Mouse (Mus musculus): ENCODE data around the gene Plbd1.

The Plbd1 gene

GRCm38 (mm10) chr6:136650664-136651063, 11.1 kb downstream of the Plbd1 start:
- no peak for DNase-seq (ENCODE audit: low read depth, low spot score)

GRCm38 (mm10) chr6:136647455-136647861, 14.3 kb downstream of the Plbd1 start:
- no peak for DNase-seq (ENCODE audit: low read depth, low spot score)

- peak; percentile 39 for DNase-seq (ENCODE audit: low read depth, low spot score)
Measured at GRCm38 (mm10) chr6:136646207-136646606, 15.5 kb downstream of the Plbd1 start.

GRCm38 (mm10) chr6:136645754-136646153, 16.0 kb downstream of the Plbd1 start:
- no peak for DNase-seq (ENCODE audit: low read depth, low spot score)

GRCm38 (mm10) chr6:136644171-136644570, 17.6 kb downstream of the Plbd1 start:
- DNase-seq (ENCODE audit: low read depth, low spot score): no peak

DNA sequence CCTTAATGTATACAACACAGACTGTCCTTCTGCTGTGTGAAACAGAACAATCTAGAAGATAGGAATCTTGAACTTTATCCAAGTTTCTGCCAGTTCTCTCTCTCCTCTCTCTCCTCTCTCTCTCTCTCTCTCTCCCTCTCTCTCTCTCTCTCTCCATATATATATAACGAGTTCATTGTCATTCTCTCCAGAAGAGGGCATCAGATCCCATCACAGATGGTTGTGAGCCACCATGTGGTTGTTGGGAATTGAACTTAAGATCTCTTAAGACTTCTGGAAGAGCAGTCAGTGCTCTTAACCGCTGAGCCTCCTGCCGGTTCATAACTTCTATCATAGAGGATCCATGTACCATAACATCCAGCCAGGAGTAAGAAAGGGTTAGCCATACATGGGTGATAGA, 26.7 kb downstream of the Plbd1 start:
- no peak for DNase-seq (ENCODE audit: low read depth, low spot score)

DNA sequence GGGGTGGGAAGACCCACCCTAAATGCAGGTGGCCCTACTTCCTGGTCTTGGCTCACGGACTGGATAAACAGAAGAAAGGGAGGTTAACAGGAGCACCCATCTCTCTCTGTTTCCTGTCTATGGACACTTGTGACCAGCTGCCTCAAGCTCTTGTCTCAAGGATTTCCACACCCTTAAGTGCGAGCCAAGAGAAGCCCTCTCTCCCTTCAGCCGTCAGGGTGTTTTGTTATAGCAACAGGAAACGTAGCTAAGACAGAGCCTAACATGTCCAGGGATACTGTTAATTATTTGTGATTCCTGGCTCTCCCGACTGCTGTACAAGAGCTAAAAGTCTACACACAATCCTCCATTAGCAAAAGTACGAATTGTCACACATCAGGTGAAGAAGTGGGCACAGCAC, 28.0 kb downstream of the Plbd1 start:
- no peak for DNase-seq (ENCODE audit: low read depth, low spot score)

GRCm38 (mm10) chr6:136633154-136633553, 28.6 kb downstream of the Plbd1 start:
- DNase-seq (ENCODE audit: low read depth, low spot score): no peak

- DNase-seq (ENCODE audit: low read depth, low spot score): no peak
Measured at GRCm38 (mm10) chr6:136631945-136632534, 29.7 kb downstream of the Plbd1 start.

- no peak for DNase-seq (ENCODE audit: low read depth, low spot score)
Measured at GRCm38 (mm10) chr6:136631519-136631918, 30.2 kb downstream of the Plbd1 start.

GRCm38 (mm10) chr6:136629639-136630038, 32.1 kb downstream of the Plbd1 start:
- no peak for DNase-seq (ENCODE audit: low read depth, low spot score)

DNA sequence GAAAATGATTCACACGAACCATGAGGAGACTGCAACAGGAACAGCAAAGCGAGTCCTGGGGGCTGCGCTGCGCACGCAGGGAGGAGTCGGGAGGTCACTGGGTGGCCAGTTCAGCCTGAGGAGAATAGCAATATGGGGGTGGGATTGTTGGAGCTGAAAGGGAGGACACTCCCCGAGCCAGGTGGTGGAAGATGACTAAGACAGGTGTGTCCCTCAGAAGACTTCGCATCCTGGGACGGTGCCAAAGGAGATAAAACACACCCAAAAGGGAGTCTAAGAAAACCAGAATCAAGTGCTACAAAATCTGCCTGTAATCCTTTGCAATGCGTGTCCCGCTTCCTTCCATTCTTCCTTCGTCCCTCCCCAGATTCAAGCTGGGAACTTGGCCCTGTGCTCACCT, 36.3 kb downstream of the Plbd1 start:
- DNase-seq (ENCODE audit: low read depth, low spot score): no peak

- DNase-seq (ENCODE audit: low read depth, low spot score): peak; percentile 88
Measured at GRCm38 (mm10) chr6:136620361-136621139, 41.2 kb downstream of the Plbd1 start.

GRCm38 (mm10) chr6:136614156-136614555, 47.6 kb downstream of the Plbd1 start:
- no peak for DNase-seq (ENCODE audit: low read depth, low spot score)

- DNase-seq (ENCODE audit: low read depth, low spot score): no peak
Measured at GRCm38 (mm10) chr6:136612312-136612711, 49.4 kb downstream of the Plbd1 start.

- DNase-seq (ENCODE audit: low read depth, low spot score): no peak
Measured at GRCm38 (mm10) chr6:136611351-136612215, 50.1 kb downstream of the Plbd1 start.

DNA sequence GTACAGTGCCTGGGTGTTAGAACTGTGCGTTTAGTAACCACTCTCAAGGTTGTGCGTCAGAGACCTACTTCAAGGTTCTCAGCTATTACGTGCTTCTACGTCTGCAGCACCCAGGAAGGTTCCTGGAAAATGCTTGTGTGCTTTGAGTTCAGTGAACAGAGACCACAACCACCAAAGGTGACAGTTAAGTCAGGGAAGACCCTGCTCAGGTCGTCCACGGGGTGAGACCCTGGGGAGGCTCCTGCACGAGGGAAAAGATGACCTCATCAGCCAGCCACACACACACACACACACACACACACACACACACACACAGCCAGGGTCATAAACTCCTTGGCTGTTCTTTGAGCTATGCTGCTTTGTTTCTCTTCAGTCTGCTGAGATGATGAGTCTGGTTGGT, 59.1 kb downstream of the Plbd1 start:
- no peak for DNase-seq (ENCODE audit: low read depth, low spot score)

DNA sequence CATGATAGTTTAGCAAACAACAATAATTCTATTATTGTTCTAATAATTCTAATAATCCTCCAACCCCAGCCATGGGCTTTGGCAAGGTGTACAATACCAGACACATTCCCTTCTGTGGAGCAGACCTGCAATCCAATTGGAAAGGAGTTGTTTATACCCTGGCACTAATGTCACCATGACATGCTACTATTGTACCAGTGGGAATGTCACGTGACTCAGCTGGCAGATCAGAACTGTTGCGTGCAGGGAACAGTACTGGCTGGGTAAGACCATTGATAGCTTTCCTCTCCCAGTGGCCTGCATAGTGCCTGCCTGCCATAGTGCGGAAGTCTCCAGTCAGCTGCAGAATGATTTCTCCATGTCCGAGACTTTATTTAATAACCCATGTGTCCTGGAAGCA, 67.2 kb downstream of the Plbd1 start:
- no peak for DNase-seq (ENCODE audit: low read depth, low spot score)

GRCm38 (mm10) chr6:136590739-136591138, 71.0 kb downstream of the Plbd1 start:
- DNase-seq (ENCODE audit: low read depth, low spot score): no peak

- no peak for DNase-seq (ENCODE audit: low read depth, low spot score)
Measured at GRCm38 (mm10) chr6:136566002-136566401, 95.7 kb downstream of the Plbd1 start.

All from forelimb bud, embryonic 11.5 days (tissue).